Comparison of ENCODE assay signal across 8 mouse cellular contexts in the genomic region with DNA sequence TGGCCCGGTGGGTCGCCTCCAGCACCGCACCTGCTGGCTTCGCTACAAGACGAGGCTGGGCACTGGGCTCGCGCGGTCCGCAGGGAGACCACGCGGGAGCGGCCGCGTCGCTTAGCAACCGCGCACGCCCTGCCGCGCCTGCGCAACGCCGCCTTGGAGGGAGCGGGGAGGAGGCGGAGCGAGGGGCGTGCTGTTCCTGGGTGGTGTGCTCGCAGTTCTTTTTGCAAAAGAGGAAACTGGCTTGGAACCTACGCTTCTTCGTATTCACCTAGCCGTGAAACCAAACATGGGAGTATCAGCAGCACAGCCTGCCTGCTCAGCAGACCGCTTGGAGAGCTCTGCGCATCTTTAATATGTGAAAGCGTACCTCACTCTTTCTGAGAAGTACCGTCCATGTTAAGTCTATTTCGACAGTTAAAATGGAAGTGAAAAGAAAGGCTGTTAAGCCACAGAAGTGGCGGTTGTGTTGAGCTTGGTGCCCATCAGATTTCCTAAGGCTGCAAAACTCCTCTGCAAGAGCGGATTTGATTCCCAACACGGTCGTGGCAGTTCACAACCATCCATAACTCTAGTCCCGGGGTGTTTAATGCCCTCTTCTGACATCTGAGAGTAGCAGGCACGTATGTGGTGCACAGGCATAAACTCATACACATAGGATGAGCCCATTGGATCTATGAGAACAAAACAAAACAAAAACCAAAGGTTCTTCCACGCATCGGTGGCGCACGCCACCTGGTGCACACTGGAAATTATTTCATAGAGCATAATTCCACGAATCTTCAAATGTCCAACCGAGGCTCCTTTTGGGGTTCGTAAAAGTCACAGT. TPM values are rescaled to one million over a fixed set of nuclear protein-coding genes. Genes with fewer than 3 reads are reported as not detected.
DNase-seq lines count a peak whose midpoint lies in the region; ATAC-seq lines count a peak whose summit lies in the region.

A gene (minus strand): TSS at position 150 of the 826 bp plus-strand sequence.

- ATAC-seq in hindbrain, embryonic 12.5 days (ENCODE audit: low FRiP score): peak; percentile 97

- H3K27ac ChIP-seq in hindbrain, embryonic 12.5 days: peak within 1 kb of the TSS; percentile 93

- H3K4me2 ChIP-seq in hindbrain, embryonic 12.5 days (replicated peaks): peak within 1 kb of the TSS; percentile 61

- no peaks in the 10 kb centered on the region for H3K27me3 ChIP-seq in hindbrain, embryonic 12.5 days

- DNase-seq in Muller cell, postnatal 12 days (ENCODE audit: inconsistent ontology term): peak; percentile 96
- DNase-seq in cerebellum, adult 9-10 months: peak; percentile 84
- DNase-seq in frontal cortex, adult 2 months (ENCODE audit: extremely low spot score in 1 of 2, low spot score in 1 of 2): peak; percentile 78 to 90
- DNase-seq in layer of hippocampus, postnatal 36 days: peak; percentile 90 to 92
- peak; percentile 94 for DNase-seq in lung, postnatal 36 days
- DNase-seq in retina, postnatal 1 day: peak; percentile 96
- DNase-seq in urinary bladder, adult 18-20 months (ENCODE audit: low spot score in 2 of 2): peak; percentile 85 to 89

- peak within 1 kb of the TSS; percentile 76 for H3K9ac ChIP-seq in hindbrain, embryonic 12.5 days

- no peaks in the 10 kb centered on the region for H3K9me3 ChIP-seq in hindbrain, embryonic 12.5 days (replicated peaks)

- H3K36me3 ChIP-seq in hindbrain, embryonic 12.5 days: no peaks in the 10 kb centered on the region

- H3K4me3 ChIP-seq in hindbrain, embryonic 12.5 days: peak within 1 kb of the TSS; percentile 88

- peaks cover 33% of the 10 kb centered on the region for H3K4me1 ChIP-seq in hindbrain, embryonic 12.5 days

- 6% methylated on average over 49 of the region's 49 CpGs for WGBS in hindbrain, embryonic 12.5 days

RNA-seq across cellular contexts. Expression of the gene that starts here (rescaled TPM):
- polyA plus RNA-seq in frontal cortex, adult 2 months (2012; rRNA removed): 4.9 and 5.0 TPM in 2 replicates
- polyA plus RNA-seq in hindbrain, embryonic 12.5 days (2016; fragmentation: Nextera tagmentation; extraction: Ambion mirVana): 14.1 and 14.3 TPM in 2 replicates
- 10 to 100 TPM; 19.6 to 19.9 TPM for total RNA-seq in layer of hippocampus, postnatal 36 days (2021)

Comparison
In these comparisons a context has a peak if more than half of its experiments do, and no peak if none do; other contexts are left out.
1. Peak in every context shown above with its lines: DNase-seq, ATAC-seq, H3K4me3 ChIP-seq and H3K27ac ChIP-seq.